Mouse (Mus musculus) heart, adult 9 months (tissue): ENCODE results near the gene Nos1.
A peak's percentile ranks its signal among the peaks of the same experiment; 100 is the strongest.

Experiments
- DNase-seq, 2 experiments: peaks; one replicate each; pipeline ENCODE4 v3.0.0; 2022; ENCODE audit warnings: low spot score in 2 of 2

The Nos1 gene

DNA sequence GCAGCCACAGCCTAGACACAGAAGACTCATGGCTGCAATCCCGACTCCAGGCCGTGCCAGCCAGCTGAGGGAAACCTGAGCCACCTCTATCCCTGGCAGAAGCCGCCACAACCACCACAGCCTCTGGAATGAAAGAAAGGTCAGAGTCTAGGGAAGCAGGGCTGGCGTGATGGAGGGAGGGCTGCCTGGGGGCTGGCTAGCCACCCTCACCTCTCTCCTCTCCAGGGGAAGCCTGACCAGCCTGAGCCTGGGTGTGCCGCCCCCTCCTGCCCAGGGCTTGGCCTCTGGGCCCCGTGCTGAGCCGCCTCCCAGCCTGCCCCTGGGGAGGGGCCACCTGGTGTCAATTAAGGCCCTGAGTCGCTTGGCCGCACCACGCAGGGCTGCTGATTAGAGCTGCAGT is at the start of gene Nos1:
Gene Nos1, plus strand, starts transcription at position 352 of the 400 bp plus-strand sequence.
- DNase-seq, result peak in 1 of 2 experiments; percentile 14

DNA sequence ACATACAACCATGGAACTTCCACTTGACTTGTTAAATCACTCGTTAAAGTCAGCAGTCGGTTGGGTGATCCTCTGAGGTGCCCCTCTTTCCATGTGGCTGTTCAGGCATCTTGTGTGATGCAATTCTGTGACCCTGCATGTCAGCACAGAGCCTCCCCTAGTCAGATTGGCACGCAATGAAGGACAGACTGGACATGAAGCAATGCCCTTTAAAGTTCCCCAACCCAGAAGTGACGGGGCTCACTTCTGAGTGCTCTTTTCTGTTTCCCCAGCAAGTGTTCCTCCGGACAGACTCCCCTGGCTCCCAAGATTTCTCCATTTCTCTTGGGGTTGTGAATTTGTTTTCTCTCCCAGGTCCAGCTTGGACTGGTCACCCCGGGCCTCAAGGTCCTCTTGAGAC is 49.5 kb upstream of the Nos1 start:
- DNase-seq, result no peak

DNA sequence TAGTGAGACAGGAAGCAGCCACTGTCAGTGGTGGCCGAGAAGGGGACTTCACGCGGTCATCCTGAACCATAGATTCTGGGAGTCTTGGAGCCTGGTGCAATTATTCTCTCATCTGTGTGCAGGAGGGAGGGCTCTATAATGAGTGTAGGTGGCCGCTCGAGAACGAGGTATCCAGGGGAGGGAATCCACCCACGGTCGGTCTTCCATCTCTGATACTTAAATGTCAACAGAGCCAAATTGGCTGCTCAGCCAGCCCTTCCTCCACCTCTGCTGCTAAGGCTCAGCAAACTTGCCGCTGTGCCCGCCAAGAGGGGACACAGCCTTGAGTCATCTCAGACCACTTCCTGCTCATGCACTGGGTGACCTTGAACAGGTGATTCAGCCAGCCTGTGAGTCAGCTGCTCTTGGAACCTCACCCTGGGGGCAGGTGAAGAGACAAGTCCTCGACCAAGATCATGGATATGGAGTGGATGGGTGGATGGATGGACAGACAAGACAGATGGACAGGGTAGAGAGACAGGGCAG is 36.1 kb upstream of the Nos1 start:
- DNase-seq, result no peak

GRCm38 (mm10) chr5:117749353-117749752 is 31.5 kb upstream of the Nos1 start:
- DNase-seq, result no peak

DNA sequence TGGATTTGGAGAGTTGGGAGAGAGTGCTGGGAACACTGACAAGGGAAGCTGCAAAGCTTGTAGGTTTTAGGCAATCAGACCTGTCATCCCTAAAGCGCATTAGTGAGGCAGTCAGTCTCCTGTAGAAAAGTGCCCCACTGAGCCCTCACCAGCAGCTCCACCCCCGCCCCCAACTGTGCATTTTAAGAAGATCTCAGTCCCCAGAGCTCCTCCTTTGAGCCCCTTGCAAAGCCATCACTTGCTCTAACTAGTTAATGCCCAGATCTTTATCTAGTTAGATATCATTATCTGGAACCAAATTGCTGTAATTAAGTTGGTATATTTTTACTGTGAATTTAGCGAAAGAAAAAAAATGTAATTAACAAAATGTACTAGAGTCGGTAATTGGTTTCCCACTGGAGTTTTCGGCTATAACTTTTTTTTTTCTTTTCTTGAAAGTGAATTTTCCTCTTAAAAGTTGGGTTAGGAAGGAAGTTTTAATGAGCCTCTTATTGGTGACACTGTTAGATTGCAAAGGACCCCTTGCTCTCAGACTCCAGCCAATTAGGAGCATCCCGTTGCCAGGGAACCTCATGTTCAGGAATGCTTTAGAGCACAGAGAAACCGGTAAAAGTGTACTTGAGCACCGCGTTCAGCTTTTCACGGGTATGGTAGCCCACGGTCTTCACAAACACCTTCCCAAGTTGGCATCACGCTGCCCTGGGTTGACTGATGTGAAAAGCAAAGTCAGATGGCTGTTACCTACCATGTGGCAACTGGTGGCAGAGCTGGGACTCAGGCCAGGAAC is 22.9 kb upstream of the Nos1 start:
- no peak for DNase-seq

DNA sequence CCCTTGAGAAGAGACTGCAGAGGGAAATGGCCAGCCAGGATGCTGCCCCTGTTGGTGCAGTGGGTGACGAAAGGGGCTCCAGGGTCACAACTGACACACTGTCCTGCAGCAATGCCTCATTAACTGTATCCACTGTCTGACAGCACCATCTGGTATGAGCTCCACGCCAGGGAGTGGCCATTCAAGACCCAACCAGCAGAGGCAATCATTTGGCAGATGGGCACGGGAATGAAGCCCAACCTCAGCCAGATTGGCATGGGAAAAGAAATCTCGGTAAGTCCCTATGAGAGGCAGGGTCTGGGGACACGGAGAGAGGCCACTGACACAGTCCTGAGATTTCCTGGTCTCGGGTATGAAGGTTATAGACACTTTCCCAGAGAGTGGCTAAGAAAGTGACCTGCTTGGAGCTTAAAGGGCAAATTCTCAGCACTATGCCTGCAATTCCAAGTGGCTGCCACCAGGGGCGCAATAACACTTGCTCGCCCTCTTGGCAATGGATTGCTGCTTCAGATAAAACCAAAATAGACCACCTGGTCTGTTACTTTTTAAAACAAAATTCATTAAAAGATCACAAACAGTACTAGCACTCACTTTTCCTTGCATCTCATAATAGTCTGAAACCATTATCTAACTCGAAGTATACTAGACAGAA is 19.5 kb upstream of the Nos1 start:
- no peak for DNase-seq

DNA sequence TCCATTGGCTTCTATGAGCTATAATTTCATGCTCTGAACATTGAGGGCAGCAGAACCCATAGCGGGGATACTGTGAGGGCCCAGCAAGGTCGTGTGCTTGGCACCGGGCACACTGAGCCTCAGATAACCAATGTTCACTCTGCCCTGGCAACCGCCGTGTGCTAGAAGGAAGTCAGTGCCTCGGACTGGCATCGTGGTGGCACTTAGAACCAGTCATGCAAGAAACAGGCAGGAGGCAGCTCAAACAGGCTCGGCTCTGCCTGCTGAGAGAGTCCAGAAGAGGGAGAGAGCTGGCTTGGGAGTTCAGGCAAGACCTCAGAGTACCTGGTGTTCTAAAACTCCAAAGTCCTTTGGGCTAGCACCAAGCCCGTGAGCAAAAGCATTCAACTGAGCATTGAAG is 16.3 kb upstream of the Nos1 start:
- DNase-seq, result peak; percentile 5 to 12

- DNase-seq, result peak in 1 of 2 experiments; percentile 6
These were observed 1.7 kb upstream of the Nos1 start for GRCm38 (mm10) chr5:117779175-117779574.

GRCm38 (mm10) chr5:117781178-117781577 is 346 bp downstream of the Nos1 start:
- DNase-seq, result no peak

DNA sequence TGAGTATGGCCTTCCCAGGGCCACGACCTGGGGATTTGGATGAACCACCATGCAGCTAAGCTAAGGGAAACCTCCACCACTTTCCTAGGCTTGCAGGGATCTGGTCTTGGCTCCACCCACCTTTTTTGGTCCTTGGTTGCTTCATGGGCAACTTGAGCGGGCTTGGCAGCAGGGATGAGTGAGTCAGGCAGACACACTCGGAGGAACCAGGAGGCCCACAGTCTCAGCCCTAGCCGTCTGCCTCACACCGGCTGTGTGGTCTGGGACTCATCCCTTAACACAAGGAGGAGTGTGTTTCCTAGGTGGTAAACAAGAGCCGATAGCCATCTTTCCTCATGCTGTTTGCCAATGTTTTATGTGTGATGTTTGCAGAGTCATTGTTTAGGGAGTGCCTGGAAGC is 9.2 kb downstream of the Nos1 start:
- no peak for DNase-seq

DNA sequence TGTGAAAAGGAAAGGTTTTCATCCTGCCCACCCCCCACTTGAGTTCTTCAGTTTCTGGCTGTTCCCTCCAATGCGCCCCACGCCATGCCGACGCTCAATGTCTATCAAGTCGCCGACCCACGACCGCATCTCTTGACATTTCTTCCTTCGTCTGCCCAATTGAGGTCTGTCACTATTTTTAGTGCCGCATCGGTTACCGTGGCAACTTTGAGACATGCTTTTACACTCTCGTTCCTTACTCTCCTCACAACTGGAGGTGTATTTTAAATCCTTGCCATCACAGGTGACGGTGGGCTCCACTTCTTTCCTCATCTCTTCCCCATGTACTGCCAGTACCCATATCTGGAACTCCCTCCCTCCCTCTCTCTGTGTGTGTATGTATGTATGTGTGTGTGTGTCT is 11.0 kb downstream of the Nos1 start:
- no peak for DNase-seq

DNA sequence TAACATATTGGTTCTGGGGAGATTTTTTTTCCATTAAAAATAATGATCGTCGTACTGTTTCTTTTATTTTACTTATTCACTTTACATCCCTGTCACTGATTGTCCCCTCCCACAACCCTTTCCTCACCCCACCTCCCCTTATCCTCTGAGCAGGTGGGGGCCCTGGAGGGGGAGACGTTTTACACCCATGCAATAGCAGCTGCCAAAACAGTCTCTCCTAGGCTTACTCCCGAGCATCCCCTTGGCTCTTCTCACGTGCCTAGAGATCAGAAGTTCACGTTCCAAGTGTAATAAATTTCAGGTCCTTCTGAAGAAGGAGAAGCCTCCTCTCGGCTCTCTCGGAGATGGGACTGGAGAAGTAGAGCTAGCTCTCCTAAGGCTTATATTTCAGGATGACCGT is 20.0 kb downstream of the Nos1 start:
- DNase-seq, result no peak

GRCm38 (mm10) chr5:117802071-117802521 is 21.3 kb downstream of the Nos1 start:
- peak; percentile 28 to 38 for DNase-seq

DNA sequence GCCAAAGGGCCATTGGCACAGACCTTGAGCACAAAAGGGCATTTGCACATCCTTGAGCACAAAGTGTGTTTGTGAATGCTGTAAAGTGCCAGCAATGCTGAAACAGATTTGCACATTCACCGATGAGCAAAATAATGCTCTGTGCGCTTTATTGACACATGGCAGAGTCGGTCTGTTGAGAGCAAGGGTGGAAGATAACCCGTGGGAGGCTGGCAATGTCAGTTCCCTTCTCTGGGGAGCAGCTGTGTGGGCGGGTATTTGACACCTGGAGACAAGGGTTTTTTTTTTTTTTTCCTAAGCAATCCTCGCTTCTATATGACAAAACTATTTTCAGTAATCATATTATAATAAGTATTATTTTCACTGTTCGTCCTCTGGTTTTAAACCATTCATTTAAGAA is 22.7 kb downstream of the Nos1 start:
- no peak for DNase-seq

DNA sequence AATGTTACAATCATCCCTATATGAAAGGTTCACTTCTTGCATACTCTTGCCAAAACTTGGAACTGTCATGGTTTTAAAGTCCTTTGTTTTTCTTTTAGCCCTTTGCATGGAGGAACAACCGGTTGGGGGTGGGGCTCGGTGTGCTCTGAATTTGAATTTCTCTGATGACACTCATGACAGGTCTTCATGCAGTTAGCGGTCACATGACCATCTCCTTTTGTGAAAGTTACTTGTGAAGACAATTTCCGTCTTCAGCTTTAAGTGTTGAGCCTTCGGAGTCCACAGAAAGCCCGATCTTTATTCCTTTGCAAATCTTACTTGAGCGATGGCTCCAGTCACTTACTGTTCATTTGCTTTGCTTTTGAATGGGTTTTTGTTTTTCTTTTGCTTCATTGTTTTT is 30.1 kb downstream of the Nos1 start:
- DNase-seq, result no peak

DNA sequence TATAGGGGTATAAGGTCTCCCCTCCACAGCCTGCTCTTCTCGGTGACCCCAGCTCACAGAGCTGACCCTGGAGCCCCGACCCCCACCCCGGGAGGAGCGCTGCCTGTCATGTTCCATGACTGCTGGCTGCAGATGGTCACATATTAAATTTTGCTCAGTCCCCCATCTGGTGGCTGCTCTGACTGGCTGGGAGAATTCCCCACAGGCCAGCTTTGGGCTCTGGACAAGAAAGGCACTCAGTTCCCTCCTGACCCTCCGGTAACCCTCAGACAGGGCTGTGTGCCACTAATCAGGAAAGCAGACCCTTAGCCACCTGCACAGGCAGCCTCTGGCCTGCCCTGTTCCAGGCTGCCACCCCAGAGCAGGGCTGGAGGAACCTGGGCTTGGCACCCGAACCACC is 38.0 kb downstream of the Nos1 start:
- no peak for DNase-seq

DNA sequence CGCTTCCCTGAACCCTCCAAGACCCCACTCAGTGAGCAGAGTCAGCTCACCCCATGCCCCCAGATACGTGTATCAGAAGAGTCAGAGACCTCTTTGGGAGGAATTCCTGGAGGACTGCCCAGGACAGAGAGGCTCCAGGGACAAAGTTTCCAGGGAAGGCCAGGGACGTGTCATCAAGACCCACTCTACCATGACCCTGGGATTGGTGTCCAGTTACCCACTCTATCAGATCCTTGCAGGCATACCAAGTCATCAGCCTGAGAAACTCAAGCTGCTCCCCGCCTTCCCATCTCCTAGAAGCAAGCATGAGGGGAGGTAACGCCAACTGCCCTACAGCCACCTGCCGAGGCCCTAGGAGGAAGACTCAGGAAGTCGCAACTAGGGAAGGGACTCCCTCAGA is 39.6 kb downstream of the Nos1 start:
- DNase-seq, result no peak

- DNase-seq, result no peak
These were observed 43.0 kb downstream of the Nos1 start for GRCm38 (mm10) chr5:117823811-117824210.

- no peak for DNase-seq
These were observed 43.7 kb downstream of the Nos1 start for GRCm38 (mm10) chr5:117824486-117824885.

GRCm38 (mm10) chr5:117825336-117825735 is 44.5 kb downstream of the Nos1 start:
- no peak for DNase-seq

- DNase-seq, result no peak
These were observed 46.5 kb downstream of the Nos1 start for GRCm38 (mm10) chr5:117827366-117827765.

DNA sequence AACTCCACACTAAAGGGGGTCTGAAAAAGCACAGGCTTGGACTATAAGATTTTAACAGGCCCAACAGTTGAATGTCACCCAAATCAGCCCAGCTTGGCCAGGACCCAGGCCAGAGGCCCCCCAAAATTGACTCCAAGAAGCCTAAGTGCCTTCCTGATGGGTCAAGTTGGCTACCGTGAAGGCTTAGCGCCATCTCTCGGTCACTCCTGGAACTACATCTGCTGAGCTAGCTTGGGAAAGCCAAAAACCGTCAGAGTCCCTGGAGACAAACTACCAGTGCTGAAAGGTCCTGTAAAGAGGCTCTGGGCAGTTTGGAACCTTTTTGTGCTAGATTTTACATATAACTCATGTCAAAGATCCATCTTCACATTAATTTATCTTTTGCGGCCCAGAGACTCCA is 56.1 kb downstream of the Nos1 start:
- peak in 1 of 2 experiments; percentile 15 for DNase-seq

DNA sequence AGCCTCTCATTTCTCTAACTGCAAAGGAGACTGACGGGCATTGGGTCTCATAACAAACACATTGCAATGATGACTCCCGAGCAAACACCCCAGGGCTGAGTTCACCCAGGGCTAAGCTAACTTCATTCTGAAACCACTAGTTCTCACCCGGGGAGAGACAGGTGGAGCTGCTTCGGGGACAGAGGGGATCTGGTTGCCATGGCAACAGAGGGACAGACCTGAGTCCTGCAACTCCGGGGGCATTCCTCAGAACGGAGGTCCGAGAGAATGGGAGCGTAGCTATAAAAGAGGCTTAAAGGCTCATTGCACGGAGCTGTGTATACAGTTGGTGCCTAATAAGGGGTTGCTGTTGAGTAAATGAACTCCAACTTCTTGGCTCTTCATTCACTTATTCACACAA is 56.9 kb downstream of the Nos1 start:
- no peak for DNase-seq
